Mouse (Mus musculus) ES-CJ7 (cell line): ENCODE data around the gene Olfr547.

Experiments
- DNase-seq: peaks from one replicate; pipeline ENCODE4 v3.0.0; 2011; ENCODE audit warnings: low read depth, low spot score

The Olfr547 gene

GRCm38 (mm10) chr7:102566219-102566618 lies 31.7 kb downstream of the Olfr547 start:
- DNase-seq: no peak

GRCm38 (mm10) chr7:102571142-102571541 lies 36.6 kb downstream of the Olfr547 start, which contains the start of gene Olfr550:
TSS of gene Olfr550 (plus strand) at chr7:102571442.
- DNase-seq: no peak

- no peak for DNase-seq
These were observed 38.8 kb downstream of the Olfr547 start for GRCm38 (mm10) chr7:102573174-102573830.

- DNase-seq: no peak
These were observed 41.4 kb downstream of the Olfr547 start for GRCm38 (mm10) chr7:102575998-102576397.
